Mouse (Mus musculus) erythroblast, embryonic 14.5 days (primary cell): ENCODE results near the gene Ppp1ca. TPM values are rescaled to one million over a fixed set of nuclear protein-coding genes. Genes with fewer than 3 reads are reported as not detected.

ENCODE experiments used
- H3K27me3 ChIP-seq: 2 replicates; pipeline ENCODE4 v1.6.1; 2012; ENCODE audit warnings: inconsistent platforms; ENCODE audit not compliant: control insufficient read depth
- H3K36me3 ChIP-seq: 2 replicates; pipeline ENCODE4 v1.6.1; 2012; ENCODE audit warnings: mild to moderate bottlenecking, inconsistent platforms; ENCODE audit not compliant: control insufficient read depth
- H3K4me1 ChIP-seq: 2 replicates; pipeline ENCODE4 v1.6.1; 2012; ENCODE audit warnings: inconsistent platforms; ENCODE audit not compliant: control insufficient read depth
- H3K4me3 ChIP-seq: replicated peaks from 2 replicates; pipeline ENCODE3; 2012; ENCODE audit warnings: moderate library complexity, mild to moderate bottlenecking, inconsistent platforms
- H3K9me3 ChIP-seq: 2 replicates; pipeline ENCODE4 v1.6.1; 2012; ENCODE audit warnings: low read length, inconsistent platforms, mixed read lengths; ENCODE audit not compliant: control insufficient read depth
- GATA1 ChIP-seq: IDR thresholded peaks from 2 replicates; pipeline ENCODE4 v1.6.1; 2012; ENCODE audit warnings: low read length, inconsistent platforms, mixed read lengths
- TAL1 ChIP-seq: IDR thresholded peaks from 3 replicates; pipeline ENCODE4 v1.6.1; 2012; ENCODE audit warnings: low read length, inconsistent platforms, mixed read lengths
- polyA plus RNA-seq: library from polyadenylated mRNA; stranded (reverse); fragments of >175 nt; gene quantifications from 2 replicates; pipeline ENCODE4 v1.2.3, GENCODE M21; 2012

Gene Ppp1ca
- polyA plus RNA-seq, 1 experiment: 42.7 TPM

- H3K4me3 ChIP-seq: peak overlapping the region; percentile 46
- peaks cover 7% of the 10 kb centered on the region; the same call in 1 of the 2 replicates for H3K9me3 ChIP-seq
- no peaks in the 10 kb centered on the region for H3K36me3 ChIP-seq
- peaks cover 100% of the 10 kb centered on the region for H3K27me3 ChIP-seq
- H3K4me1 ChIP-seq: peaks cover 8% of the 10 kb centered on the region
- no peak for TF ChIP-seq GATA1
- TF ChIP-seq TAL1: no peak
These were observed 23.0 kb downstream of the Ppp1ca start for GRCm38 (mm10) chr19:4214771-4215450.

GRCm38 (mm10) chr19:4215451-4215840 lies 23.6 kb downstream of the Ppp1ca start:
- H3K4me3 ChIP-seq: no peak overlapping the region
- peaks cover 13% of the 10 kb centered on the region for H3K4me1 ChIP-seq

GRCm38 (mm10) chr19:4216041-4216685 lies 24.3 kb downstream of the Ppp1ca start:
- no peak overlapping the region for H3K4me3 ChIP-seq
- H3K4me1 ChIP-seq: peaks cover 20% of the 10 kb centered on the region
- TF ChIP-seq TAL1 (no peak), GATA1 (no peak)
- H3K27me3 ChIP-seq: peaks cover 100% of the 10 kb centered on the region
- no peaks in the 10 kb centered on the region for H3K36me3 ChIP-seq
- peaks cover 7% of the 10 kb centered on the region; the same call in 1 of the 2 replicates for H3K9me3 ChIP-seq

More at GRCm38 (mm10) chr19:4215451-4215840, 23.6 kb downstream of the Ppp1ca start:
- Histone ChIP-seq H3K27me3 (peaks cover 100% of the 10 kb centered on the region), H3K9me3 (peaks cover 7% of the 10 kb centered on the region; the same call in 1 of the 2 replicates), H3K36me3 (no peaks in the 10 kb centered on the region)
- TF ChIP-seq TAL1 (no peak), GATA1 (no peak)

- peaks cover 22% of the 10 kb centered on the region for H3K4me1 ChIP-seq
- H3K36me3 ChIP-seq: no peaks in the 10 kb centered on the region
- H3K9me3 ChIP-seq: peaks cover 7% of the 10 kb centered on the region; the same call in 1 of the 2 replicates
- H3K4me3 ChIP-seq: no peak overlapping the region
- TF ChIP-seq TAL1 (no peak), GATA1 (no peak)
- peaks cover 100% of the 10 kb centered on the region for H3K27me3 ChIP-seq
These were observed 25.3 kb downstream of the Ppp1ca start for GRCm38 (mm10) chr19:4217140-4217539.

- Histone ChIP-seq H3K4me1 (peaks cover 28% of the 10 kb centered on the region), H3K4me3 (no peak overlapping the region), H3K27me3 (peaks cover 100% of the 10 kb centered on the region), H3K36me3 (no peaks in the 10 kb centered on the region), H3K9me3 (peaks cover 7% of the 10 kb centered on the region; the same call in 1 of the 2 replicates)
- no peak for TF ChIP-seq TAL1
- no peak for TF ChIP-seq GATA1
These were observed 26.0 kb downstream of the Ppp1ca start for GRCm38 (mm10) chr19:4217855-4218254.

- H3K4me1 ChIP-seq: peaks cover 31% of the 10 kb centered on the region
- H3K4me3 ChIP-seq: no peak overlapping the region
- H3K36me3 ChIP-seq: no peaks in the 10 kb centered on the region
- no peak for TF ChIP-seq GATA1
- TF ChIP-seq TAL1: no peak
- H3K9me3 ChIP-seq: peaks cover 7% of the 10 kb centered on the region; the same call in 1 of the 2 replicates
- H3K27me3 ChIP-seq: peaks cover 98% of the 10 kb centered on the region
These were observed 26.4 kb downstream of the Ppp1ca start for GRCm38 (mm10) chr19:4218293-4218692.

- Histone ChIP-seq H3K9me3 (peaks cover 5% of the 10 kb centered on the region; the same call in 1 of the 2 replicates), H3K4me1 (peaks cover 35% of the 10 kb centered on the region), H3K27me3 (peaks cover 97% of the 10 kb centered on the region), H3K36me3 (no peaks in the 10 kb centered on the region), H3K4me3 (no peak overlapping the region)
- TF ChIP-seq GATA1 (no peak), TAL1 (no peak)
These were observed 26.9 kb downstream of the Ppp1ca start for GRCm38 (mm10) chr19:4218784-4219183.

- H3K4me1 ChIP-seq: peaks cover 31% of the 10 kb centered on the region
- TF ChIP-seq GATA1 (no peak), TAL1 (no peak)
- peaks cover 1% of the 10 kb centered on the region; the same call in 1 of the 2 replicates for H3K9me3 ChIP-seq
- no peaks in the 10 kb centered on the region for H3K36me3 ChIP-seq
- H3K4me3 ChIP-seq: no peak overlapping the region
- H3K27me3 ChIP-seq: peaks cover 89% of the 10 kb centered on the region
These were observed 28.1 kb downstream of the Ppp1ca start for GRCm38 (mm10) chr19:4219943-4220342.

- TF ChIP-seq GATA1 (no peak), TAL1 (no peak)
- Histone ChIP-seq H3K4me3 (no peak overlapping the region), H3K4me1 (peaks cover 29% of the 10 kb centered on the region), H3K9me3 (no peaks in the 10 kb centered on the region; the same call in 1 of the 2 replicates), H3K36me3 (no peaks in the 10 kb centered on the region), H3K27me3 (peaks cover 87% of the 10 kb centered on the region)
These were observed 28.6 kb downstream of the Ppp1ca start for GRCm38 (mm10) chr19:4220416-4220815.
